Mouse (Mus musculus) megakaryocyte, embryonic 14.5 days (primary cell): ENCODE results near the gene Mpzl3.

ENCODE experiments used
- FLI1 ChIP-seq: IDR thresholded peaks from 2 replicates; pipeline ENCODE4 v1.6.1; 2012; ENCODE audit warnings: low read length, inconsistent platforms, mixed read lengths
- GATA1 ChIP-seq: IDR thresholded peaks from 3 replicates; pipeline ENCODE4 v1.6.1; 2012; ENCODE audit warnings: mixed read lengths, low read length, inconsistent platforms, borderline replicate concordance

DNA sequence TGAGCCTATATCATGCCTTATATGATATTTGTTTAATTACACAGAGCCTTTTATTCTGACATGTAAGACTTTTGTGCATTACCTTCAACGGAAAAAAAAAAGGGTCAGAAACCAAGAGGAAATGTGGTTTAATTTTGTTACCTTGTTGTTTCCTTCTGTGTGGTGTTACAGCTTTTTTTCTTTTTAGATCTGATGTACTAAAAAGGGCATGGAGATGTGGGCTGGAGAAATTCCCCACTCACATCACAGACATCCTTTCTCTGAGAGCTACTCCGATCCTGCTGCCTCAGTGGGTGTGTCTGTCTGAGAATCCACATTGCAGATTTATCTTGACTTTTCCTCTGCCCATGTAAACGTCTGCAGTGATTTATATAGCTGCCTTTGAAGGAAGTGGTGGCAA is 7.7 kb downstream of the Mpzl3 start:
- TF ChIP-seq GATA1 = no peak
- TF ChIP-seq FLI1 = no peak
